Mouse (Mus musculus) cerebellum, postnatal 4 days (tissue): ENCODE measurements around the gene Plppr1.
"Not testable (repeated sequence)": the region's sequence is repeated elsewhere in the genome, so short reads cannot be mapped to it uniquely, and the experiment has no call there.

Source experiments
- DNase-seq, 2 experiments: peaks; one replicate each; pipeline ENCODE4 v3.0.0; 2022; ENCODE audit warnings: low spot score in 2 of 2, mixed read lengths in 1 of 2

Plppr1 gene

DNA sequence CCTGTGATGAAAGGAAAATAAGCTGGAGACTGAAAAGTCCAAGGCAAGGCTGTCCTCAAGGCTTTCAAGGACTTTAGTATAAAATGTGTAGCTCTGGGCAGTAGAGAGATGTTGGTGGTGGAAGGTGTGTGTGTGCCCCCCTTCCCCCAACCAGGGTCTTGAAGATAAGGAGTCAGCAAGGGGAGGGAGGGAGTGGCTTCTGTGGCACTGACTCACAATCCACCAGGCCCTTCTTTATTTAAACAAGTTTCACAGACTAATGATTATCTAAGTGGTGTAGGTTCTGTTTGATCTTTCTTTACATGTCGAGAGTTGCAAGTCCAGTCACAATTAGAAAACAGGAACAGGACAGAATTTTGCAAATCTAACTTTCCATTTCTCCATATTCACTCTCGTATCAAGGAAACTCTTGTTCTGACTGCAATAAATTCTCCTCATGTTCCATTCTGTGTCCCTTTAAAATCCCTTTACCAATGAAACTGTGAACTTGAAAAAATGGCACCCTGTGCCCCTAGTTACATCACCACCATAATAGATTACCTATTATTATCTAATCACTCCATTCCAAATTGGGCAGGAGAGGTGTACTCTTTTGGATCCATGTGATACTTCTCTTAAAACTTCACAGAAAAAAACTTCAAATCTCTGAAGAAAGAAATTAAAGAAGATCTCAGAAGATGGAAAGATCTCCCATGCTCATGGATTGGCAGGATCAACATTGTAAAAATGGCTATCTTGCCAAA is 324.7 kb downstream of the Plppr1 start:
- DNase-seq = not testable (repeated sequence)

DNA sequence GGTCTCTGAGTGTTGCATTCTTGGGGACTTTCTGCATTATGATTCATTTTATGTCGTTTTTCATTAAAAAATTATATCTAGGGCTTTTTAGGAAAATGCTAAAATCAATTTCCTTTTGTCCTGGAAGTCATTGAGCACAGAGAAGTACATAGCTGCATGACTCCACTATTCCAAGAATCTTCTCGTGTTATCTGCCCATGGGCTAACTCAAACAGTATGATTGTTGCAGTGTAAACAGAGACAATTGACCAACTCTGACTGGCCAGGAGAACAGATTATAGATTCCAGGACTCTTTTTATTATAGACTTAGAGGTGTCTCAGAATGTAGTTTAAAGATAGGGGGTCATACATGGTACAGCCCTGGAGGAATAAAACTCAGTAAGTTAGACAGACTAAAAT is 327.8 kb downstream of the Plppr1 start:
- no peak for DNase-seq
